Mouse (Mus musculus): ENCODE measurements at regions not wholly inside any gene's neighbourhood (a gene's known extent, or its start where the extent isn't known, plus 50 kb on each side); places are given as distances from the start of the nearest gene placed in this dataset.

DNA sequence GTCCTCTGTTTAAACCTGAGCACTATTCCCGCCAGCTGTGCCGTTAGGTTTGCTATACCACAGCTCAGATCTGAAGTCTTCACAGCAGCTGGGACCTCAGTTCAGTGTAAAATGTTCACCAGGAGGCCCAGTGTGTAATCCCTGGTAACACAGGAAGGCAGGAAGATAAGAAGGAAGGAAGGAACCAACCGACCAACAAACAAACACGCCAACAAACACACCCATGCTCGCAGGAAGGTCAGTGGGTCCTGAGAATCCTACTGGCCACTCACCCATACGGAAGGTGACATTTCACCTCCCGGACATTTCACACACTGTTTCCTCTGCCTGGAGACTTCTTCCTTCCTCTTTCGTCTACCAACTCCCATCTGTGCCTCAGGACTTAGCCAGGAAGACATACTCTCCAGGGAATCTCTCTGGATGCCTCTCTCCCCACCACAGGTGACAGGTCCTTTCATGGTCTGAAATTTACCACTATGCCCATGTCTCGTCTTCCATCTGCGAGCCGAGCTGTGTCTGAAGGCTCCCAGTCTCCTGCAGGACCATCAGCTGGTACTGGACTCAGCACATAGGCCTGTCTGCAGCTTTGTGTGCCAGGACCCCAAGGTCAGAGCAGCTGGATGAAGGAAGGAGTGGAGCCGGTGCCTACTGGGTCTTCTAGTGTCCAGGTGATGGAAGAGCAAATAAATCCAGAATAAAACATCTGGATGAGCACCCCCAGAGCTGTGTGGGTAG, 61.1 kb upstream of the Xpa start:
- Histone ChIP-seq H3K4me1 (replicated peaks) (no peaks in the 10 kb centered on the region), H3K27me3 (no peaks in the 10 kb centered on the region), H3K9ac (no peak overlapping the region), H3K27ac (replicated peaks) (no peak overlapping the region), H3K9me3 (replicated peaks) (no peaks in the 10 kb centered on the region), H3K36me3 (replicated peaks) (no peaks in the 10 kb centered on the region), H3K4me2 (no peak overlapping the region), H3K4me3 (replicated peaks) (no peak overlapping the region)
- no peak for ATAC-seq (ENCODE audit: insufficient read depth)
- WGBS (ENCODE audit: insufficient replicate concordance) = 35% methylated on average over 12 of the region's 12 CpGs

DNA sequence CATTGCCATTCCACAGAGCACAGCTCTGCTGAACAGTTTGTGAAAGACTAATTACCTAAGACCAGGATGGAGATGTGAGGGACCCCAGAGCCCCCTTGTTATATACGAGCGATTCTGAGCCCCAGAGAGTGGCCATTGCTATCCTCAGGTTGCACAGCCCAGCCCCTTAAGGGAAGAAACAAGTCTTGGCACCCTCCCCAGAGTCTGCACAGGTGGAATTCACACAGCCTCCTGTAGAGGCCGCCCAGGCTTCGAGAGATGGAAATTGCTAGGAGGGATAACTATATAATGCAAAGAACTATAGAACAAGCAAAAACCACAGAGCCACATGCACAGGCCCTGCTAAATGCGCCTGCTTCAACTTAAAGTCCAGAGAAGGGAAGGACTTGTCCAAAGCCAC, 62.7 kb upstream of the Xpa start:
- ATAC-seq (ENCODE audit: insufficient read depth) = no peak
- Histone ChIP-seq H3K27me3 (no peaks in the 10 kb centered on the region), H3K9ac (no peak overlapping the region), H3K4me2 (no peak overlapping the region), H3K9me3 (replicated peaks) (no peaks in the 10 kb centered on the region), H3K36me3 (replicated peaks) (no peaks in the 10 kb centered on the region), H3K4me3 (replicated peaks) (no peak overlapping the region), H3K27ac (replicated peaks) (no peak overlapping the region), H3K4me1 (replicated peaks) (no peaks in the 10 kb centered on the region)
- WGBS (ENCODE audit: insufficient replicate concordance) = 51% methylated on average over 5 of the region's 5 CpGs

DNA sequence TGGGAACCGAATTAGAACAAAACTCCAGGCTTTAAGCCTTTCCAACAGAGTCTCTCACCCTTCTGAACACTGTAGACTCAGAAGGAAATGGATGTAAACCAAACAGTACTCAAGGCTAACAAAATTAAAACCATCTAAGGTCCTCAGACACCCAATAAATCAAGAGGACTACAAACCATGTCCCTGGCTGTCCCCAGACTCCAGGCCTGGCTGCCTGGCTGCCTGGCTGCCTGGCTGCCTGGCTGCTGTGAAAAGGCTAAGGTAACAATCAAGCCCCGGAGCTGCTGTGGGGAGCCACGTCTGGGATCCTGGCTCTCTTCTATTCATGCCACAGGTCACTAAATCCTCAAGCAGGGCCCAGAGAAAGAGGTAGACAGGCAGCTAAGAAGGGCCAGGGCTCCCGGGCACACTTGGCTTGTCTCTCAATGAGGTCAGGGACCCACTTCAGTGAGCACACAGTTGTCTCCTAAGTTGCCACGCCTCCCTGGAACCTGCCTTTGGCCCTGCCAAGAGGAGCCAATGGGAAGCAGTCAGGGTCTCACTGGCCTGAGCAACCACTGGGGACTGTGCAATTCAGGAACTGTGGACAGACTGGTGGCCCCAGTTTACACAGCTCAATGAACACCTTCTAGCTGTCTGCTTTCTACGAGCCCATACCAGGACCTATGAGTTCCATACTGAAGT, 72.6 kb upstream of the Xpa start:
- H3K9ac ChIP-seq = no peak overlapping the region
- no peaks in the 10 kb centered on the region for H3K27me3 ChIP-seq
- no peak overlapping the region for H3K27ac ChIP-seq (replicated peaks)
- no peak overlapping the region for H3K4me3 ChIP-seq (replicated peaks)
- H3K4me2 ChIP-seq = no peak overlapping the region
- H3K9me3 ChIP-seq (replicated peaks) = no peaks in the 10 kb centered on the region
- ATAC-seq (ENCODE audit: insufficient read depth) = no peak
- H3K36me3 ChIP-seq (replicated peaks) = no peaks in the 10 kb centered on the region
- WGBS (ENCODE audit: insufficient replicate concordance) = 48% methylated on average over 6 of the region's 6 CpGs
- H3K4me1 ChIP-seq (replicated peaks) = no peaks in the 10 kb centered on the region

DNA sequence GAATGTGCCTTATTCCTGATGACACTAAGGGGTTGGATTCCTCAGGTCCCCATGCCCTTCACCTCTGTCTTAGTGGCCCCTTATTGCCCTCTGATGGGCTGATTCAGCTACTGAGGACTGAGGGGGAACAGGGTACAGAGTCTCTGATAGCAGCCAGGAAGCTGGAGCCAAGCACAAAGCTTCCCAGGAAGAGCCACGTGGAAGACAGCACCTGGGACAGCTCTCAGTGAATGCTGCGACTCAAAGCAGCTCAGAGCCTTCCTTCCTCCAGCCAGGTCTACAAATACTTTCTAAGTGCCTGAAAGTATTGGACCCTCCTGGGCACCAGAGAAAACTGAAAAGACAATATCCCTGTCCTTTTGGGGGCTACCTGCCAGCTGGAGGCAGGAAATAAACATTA, 72.3 kb upstream of the Foxe1 start:
- Histone ChIP-seq H3K36me3 (replicated peaks) (no peaks in the 10 kb centered on the region), H3K27me3 (no peaks in the 10 kb centered on the region), H3K4me1 (replicated peaks) (no peaks in the 10 kb centered on the region), H3K4me2 (no peak overlapping the region), H3K27ac (replicated peaks) (no peak overlapping the region), H3K4me3 (replicated peaks) (no peak overlapping the region), H3K9ac (no peak overlapping the region), H3K9me3 (replicated peaks) (no peaks in the 10 kb centered on the region)
- 2% methylated on average over 2 of the region's 2 CpGs for WGBS (ENCODE audit: insufficient replicate concordance)
- no peak for ATAC-seq (ENCODE audit: insufficient read depth)

DNA sequence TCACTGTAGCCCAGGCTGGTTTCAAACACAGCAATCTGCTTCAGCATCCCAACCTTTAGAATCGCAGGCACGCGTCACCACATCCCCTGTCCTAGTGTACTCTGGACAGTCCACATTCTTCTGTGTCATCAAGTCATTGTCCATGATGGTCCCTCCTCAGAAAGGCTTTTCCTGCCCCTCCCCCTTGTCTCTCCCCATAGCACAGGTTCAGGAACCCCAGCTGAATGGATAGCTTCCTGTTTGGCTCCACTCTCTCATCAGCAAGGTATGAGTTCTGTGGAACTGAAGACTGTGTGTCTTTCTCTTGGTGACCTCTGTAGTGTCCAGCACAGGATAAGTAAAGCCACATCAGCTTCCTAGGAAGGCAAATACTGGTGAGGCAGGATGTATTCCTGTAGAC, 67.6 kb upstream of the Foxe1 start:
- Histone ChIP-seq H3K9me3 (replicated peaks) (no peaks in the 10 kb centered on the region), H3K4me2 (no peak overlapping the region), H3K4me1 (replicated peaks) (no peaks in the 10 kb centered on the region; the same call in 1 of the 2 replicates), H3K27me3 (peaks cover 4% of the 10 kb centered on the region; the same call in 1 of the 2 replicates), H3K4me3 (replicated peaks) (no peak overlapping the region), H3K9ac (no peak overlapping the region), H3K27ac (replicated peaks) (no peak overlapping the region), H3K36me3 (replicated peaks) (no peaks in the 10 kb centered on the region)
- WGBS (ENCODE audit: insufficient replicate concordance) = 56% methylated on average over 3 of the region's 3 CpGs
- ATAC-seq (ENCODE audit: insufficient read depth) = no peak

DNA sequence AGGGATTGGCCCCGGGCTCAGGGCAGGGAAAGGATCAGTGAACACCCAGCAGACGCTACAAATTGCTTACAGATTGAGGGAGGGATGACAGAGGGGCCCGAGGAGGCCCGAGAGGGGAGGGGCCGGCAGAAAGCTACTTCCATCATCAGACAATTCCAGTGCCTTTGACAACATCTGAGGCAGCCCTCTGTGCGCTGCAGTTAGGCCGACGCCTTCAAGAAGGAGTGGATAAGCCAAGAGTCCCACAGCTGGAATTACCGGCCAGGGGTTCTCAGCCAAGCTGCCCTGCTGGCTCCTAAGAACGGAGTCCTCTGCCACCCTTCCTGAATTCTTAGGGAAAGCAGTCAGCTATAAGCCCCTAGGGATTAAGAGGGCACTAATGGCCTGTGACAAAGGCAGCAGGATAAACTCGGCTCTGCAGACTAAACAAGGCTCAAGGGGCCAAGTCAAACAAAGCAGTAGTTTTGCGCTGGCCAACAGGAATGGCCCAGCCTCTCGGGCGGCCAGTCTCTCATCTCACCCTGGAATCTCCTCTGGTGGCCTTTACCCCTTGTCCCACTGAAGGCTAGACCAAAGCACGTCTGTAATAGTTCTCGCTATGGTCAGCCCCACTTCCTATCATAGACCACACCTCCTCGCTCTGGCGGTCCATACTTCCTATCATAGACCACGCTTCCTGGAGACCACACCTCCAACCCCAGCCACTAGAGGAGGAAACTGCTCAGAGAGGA, 66.4 kb upstream of the Foxe1 start:
- H3K9me3 ChIP-seq (replicated peaks) = no peaks in the 10 kb centered on the region
- H3K4me3 ChIP-seq (replicated peaks) = no peak overlapping the region
- H3K9ac ChIP-seq = no peak overlapping the region
- H3K4me2 ChIP-seq = peak overlapping the region; percentile 37
- 16% methylated on average over 19 of the region's 19 CpGs for whole genome bisulfite sequencing (ENCODE audit: insufficient replicate concordance)
- H3K4me1 ChIP-seq (replicated peaks) = no peaks in the 10 kb centered on the region; the same call in 1 of the 2 replicates
- H3K27me3 ChIP-seq = peaks cover 4% of the 10 kb centered on the region; the same call in 1 of the 2 replicates
- ATAC-seq (ENCODE audit: insufficient read depth) = no peak
- H3K36me3 ChIP-seq (replicated peaks) = no peaks in the 10 kb centered on the region
- no peak overlapping the region for H3K27ac ChIP-seq (replicated peaks)

DNA sequence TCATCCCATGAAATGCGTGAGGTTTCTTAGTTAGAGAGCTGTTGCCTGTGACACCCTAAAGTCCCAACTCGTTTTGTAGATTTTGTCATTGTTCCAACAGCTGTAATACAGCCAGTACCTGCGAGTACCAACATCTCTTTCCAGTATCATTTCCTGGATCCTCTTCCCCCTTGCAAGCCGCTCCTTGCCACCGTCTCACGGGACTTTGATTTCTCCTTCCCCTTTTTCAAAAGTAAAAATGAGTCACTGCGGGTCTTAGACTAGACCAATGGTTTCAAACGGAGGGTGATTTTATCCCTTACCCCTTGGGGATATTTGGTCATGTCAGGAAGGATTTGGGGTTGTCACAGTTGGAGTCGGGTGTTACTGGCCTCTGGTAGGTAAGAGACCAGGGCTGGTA, 56.5 kb upstream of the Foxe1 start:
- WGBS (ENCODE audit: insufficient replicate concordance) = 55% methylated on average over 9 of the region's 9 CpGs
- H3K9me3 ChIP-seq (replicated peaks) = no peaks in the 10 kb centered on the region
- no peak overlapping the region for H3K27ac ChIP-seq (replicated peaks)
- H3K9ac ChIP-seq = no peak overlapping the region
- no peak for ATAC-seq (ENCODE audit: insufficient read depth)
- peaks cover 12% of the 10 kb centered on the region for H3K27me3 ChIP-seq
- no peak overlapping the region for H3K4me3 ChIP-seq (replicated peaks)
- H3K4me1 ChIP-seq (replicated peaks) = no peaks in the 10 kb centered on the region
- H3K36me3 ChIP-seq (replicated peaks) = no peaks in the 10 kb centered on the region
- H3K4me2 ChIP-seq = no peak overlapping the region

DNA sequence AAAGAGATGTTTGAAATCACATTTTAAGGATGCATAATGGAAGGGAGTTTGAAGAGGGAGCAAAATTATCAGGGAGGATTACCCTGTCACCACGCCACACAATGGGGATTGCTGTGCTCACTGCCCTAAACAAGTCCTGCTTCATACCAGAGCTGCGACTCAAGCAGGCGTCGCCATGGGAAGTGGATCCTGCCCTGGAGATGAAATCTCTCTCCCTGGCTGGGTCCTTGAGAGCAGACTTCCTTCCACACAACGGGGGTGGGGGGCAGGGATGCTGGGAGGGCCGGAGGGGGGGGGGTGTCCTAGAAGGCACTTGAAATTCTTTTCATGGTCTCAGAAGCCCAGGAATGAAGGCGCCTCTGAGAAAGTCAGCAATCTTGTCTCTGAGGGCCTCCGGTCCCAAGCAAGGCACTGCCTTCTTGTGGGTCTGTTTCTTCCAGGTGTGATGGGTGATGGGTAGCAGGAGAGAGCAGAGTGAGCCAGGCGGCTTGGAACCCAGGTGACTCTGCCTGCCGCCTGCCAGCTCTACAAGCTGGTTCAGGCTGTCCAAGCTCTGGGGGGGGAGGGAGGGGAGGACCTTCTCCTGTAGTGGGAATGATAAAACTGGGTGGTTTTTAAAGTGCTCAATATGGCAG, 51.7 kb upstream of the Foxe1 start:
- Histone ChIP-seq H3K4me3 (replicated peaks) (no peak overlapping the region), H3K27ac (replicated peaks) (no peak overlapping the region), H3K27me3 (peaks cover 22% of the 10 kb centered on the region), H3K4me1 (replicated peaks) (no peaks in the 10 kb centered on the region), H3K9me3 (replicated peaks) (no peaks in the 10 kb centered on the region), H3K9ac (no peak overlapping the region), H3K36me3 (replicated peaks) (no peaks in the 10 kb centered on the region), H3K4me2 (no peak overlapping the region)
- ATAC-seq (ENCODE audit: insufficient read depth) = no peak
- WGBS (ENCODE audit: insufficient replicate concordance) = 19% methylated on average over 10 of the region's 10 CpGs

Measured in liver, embryonic 15.5 days (tissue).